Mouse (Mus musculus) v-Abl transformed pro-B cells (cell line): ENCODE measurements around the gene Blvra.
"Not testable (repeated sequence)": the region's sequence is repeated elsewhere in the genome, so short reads cannot be mapped to it uniquely, and the experiment has no call there.

Experiments
- in situ Hi-C, 2 experiments: fragments of 400-800 bp; cut with MboI; formaldehyde crosslinking; loops; one replicate each; pipeline ENCODE4 v1.15.1; 2025; ENCODE audit not compliant: unreplicated experiment in 2 of 2

Blvra gene

DNA sequence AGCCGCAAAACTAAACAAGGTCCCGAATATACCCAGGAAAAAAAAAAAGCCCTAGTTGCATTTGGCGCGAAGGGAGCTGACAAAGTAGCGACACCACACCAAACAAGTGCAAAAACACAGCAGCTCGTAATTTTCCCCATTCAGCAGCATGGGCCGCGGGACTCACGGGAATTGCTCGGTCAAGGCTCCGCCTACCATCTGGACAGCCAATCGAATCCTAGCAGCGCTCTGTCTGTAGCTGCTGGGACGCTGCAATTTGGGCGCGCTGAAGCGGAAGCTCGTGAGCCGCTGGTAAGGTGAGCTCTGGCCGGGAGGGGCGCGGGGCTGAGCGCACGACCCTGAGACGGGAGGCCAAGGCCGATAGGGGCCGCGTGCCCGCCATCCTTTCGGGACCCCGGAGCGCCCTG is at the start of gene Blvra:
Gene Blvra, plus strand, starts transcription at position 231 of the 407 bp plus-strand sequence.
- in situ Hi-C loops: no loop called here

DNA sequence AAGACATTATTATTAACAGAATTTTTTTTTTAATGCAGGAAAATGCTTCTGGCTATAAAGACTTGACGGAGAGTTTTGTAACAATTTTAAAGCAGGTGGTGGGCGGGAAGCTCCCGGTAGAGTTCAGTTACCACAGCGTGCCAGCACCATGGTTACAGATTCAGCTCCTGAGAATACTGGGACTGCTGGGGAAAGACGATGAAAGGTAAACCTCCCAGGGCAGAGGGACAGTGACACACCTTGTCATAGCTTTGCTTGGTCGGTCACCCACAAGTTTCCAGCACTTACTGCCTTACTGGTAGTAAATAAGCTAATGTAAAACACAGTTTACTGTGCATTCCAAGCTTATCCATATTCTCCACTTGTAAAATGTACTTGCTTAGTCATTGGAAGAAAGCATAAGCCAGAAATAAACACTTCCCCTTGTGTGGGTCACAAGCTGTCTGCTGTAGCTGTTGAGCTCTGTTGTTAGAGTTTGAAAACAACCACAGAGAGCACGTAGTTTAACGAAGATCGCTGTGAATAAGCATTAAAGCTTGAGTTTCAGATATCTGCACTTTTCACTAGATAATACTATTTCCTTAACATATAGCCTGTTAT is 35.4 kb upstream of the Blvra start:
- in situ Hi-C loops: no loop called here

DNA sequence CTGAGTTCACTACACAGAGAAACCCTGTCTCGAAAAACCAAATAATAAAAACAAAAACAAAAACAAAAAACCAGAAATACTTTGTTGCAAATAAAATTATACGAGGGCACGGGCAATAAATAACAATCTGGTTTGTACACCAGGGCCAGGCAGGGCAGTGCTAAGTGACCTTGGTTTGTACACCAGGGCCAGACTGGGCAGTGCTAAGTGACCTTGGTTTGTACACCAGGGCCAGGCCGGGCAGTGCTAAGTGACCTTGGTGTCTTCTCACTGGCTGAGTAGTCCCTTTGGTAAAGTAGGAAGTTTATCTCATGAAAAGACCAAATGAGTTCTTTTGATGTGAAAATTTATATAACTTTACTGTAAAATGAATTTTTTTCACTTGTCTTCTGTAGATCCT is 33.2 kb upstream of the Blvra start:
- in situ Hi-C loops: no loop called here

DNA sequence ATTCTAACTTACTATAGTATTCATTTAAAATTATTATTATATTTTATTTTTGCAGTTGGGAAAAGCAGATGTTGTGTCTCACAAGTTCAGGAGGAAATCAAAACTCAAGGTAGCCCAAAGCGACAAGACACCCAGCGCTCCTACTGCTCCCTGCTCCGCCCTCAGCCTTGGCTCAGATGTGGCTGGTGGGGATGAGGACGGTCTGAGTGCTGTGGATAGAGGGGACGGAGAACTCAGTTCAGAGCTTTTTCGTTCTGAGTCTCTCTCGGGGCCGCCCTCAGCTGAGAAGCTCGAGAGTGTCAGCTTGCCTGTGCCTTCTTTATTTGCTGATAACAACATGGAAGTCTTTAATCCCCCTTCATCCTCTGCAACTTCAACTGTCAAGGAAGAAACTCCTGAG is 9.0 kb upstream of the Blvra start:
- in situ Hi-C loops: no loop called here

DNA sequence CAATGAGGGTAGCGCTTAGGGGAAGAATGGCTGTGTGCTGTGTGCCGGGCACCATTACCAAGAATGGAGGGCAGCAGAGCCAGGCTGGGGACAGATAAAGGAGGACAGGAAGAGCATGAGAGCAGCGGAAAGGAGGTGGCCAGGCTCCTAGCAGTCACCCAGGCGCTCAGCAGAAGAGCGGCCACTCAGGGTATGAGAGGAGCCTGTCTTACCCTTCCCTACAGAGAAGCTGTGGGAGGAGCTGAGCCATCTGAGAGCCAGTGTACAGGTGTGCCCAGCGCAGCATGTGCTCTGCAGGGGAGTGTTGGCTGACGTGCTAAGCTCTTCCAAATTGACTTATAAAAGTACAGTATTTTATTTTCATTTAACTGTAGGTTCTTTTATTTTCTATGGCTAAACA is 1.7 kb upstream of the Blvra start:
- in situ Hi-C loops: no loop called here

DNA sequence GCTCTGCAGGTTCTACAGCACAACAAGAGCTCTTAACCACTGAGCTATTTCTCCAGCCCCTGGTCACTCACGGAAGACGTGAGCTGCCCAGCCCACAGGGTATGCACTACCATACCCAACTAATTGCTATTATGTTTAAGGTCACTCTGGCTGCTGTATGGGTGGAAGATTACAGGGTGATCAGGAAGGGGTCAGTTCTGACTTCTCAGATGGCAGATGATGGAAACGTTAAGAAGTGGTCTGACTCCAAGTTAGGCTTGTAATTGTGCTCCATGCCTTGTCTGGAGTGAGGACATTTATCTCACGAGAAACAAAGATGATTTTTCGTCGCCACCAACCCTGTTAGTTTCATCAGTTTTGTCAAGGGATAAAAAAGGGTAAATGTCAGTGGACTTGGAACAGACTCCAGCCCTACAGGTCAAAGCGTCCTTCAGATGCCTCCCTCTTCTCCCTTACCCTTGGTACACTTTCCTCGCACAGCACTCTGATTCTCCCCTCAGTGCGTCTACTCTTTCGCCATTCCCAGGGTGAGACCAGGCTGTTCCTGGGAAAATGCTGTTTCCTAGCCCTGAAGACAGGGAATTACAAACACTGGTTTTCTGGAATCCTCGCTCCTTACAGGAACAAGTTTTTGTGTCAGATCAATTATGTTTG is 557 bp upstream of the Blvra start:
- in situ Hi-C loops: no loop called here

DNA sequence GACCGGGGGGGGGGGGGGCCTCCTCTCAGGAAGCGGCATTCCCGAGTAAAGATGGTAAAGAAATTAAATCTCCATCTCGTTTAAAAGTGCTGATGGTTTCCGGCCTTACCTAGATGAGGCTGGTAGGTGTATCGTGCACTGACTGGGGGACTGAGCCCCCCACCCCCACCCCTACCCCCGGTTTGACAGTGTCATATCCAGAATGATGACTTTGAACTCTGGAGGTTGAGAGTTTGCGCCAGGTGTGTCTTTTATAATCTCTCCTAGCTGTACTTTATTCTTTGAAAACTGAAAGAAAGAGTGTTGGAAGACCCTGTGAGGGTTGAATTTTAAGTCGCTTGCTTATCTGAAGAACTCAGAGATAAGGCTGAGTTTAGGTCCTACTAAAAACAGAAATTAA is 414 bp downstream of the Blvra start:
- in situ Hi-C loops: no loop called here

DNA sequence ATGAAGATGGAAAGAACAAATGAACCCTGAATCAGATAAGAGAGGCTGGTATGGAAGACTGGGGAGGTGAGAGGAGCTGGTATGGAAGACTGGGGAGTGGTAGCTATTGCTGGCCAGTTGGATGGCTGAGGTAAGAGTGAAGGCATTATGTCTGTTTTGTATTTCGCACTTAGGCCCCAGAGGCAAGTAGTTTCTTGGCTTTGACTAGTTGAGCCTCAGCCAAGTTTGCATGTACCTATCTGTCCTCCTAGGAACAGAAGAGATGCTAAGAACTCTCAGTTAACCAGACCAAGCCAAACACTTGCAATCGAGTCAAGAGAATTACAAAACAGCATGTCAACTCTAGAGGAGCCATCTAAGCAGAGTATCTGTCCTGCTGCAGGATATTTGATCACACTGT is 3.7 kb downstream of the Blvra start:
- in situ Hi-C loops: no loop called here

DNA sequence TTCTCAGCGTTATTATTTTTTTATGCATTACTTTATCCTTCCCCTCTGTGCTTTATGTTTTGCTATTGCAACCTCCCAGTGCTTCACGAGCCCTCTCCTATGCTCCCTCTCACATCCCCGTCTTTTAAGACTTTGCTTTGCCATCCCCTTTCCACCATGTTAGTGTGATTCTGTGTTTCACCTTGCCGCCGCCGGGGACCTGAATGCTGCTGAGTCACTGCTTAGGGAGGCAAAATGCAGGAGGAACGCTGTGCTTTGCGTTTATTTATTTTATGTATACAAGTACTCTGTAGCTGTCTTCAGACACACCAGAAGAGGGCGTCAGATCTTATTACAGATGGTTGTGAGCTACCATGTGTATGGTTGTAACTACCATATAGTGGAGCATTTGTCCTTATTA is 7.1 kb downstream of the Blvra start:
- in situ Hi-C loops: no loop called here

DNA sequence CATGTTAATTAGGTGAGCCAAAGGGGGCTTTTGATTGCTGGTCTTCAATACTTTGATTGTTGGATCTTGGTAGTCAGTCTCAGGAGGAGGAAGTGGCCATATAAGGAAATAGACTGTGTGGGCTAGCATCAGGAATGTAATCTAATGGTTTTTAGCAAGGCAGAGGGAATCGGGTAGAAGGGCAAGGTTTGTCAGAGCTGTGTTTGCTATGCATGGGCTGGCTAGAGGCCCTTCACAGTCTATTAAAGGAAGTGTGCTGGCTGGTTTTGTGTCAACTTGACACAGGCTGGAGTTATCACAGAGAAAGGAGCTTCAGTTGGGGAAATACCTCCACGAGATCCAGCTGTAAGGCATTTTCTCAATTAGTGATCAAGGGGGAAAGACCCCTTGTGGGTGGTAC is 8.6 kb downstream of the Blvra start:
- in situ Hi-C loops: not testable (repeated sequence)

DNA sequence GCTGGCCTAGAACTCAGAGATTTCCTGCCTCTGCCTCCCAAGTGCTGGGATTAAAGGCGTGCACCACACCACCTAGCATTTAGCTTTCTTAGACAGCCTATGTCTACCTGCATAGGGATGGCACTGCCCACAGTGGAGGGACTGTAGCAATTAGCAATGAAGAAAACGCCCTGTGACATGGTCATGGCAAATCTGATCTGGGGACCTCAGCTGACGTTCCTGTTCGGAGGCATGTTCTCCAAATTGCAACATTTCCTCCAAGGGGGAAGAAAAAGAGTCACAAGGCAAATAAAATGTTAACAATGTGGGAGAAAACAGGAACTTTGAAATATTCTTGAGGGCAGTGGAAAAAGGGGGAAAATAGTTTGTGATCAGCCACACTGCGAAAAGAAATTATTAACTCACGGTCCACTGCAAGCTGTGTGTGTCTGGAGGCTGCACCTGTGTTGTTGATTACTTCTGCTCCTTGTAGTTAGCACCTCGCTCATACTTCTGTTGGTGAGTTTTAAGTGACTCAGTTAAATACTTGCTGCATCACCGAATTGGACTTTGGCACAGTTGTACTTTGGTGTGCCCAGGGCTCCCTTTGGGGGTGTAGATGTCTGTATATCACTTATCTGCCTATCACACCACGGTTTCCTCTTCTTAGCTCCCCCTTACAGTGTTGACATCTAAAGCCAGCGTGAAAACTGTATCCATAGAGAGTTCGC is 9.6 kb downstream of the Blvra start:
- in situ Hi-C loops: no loop called here

DNA sequence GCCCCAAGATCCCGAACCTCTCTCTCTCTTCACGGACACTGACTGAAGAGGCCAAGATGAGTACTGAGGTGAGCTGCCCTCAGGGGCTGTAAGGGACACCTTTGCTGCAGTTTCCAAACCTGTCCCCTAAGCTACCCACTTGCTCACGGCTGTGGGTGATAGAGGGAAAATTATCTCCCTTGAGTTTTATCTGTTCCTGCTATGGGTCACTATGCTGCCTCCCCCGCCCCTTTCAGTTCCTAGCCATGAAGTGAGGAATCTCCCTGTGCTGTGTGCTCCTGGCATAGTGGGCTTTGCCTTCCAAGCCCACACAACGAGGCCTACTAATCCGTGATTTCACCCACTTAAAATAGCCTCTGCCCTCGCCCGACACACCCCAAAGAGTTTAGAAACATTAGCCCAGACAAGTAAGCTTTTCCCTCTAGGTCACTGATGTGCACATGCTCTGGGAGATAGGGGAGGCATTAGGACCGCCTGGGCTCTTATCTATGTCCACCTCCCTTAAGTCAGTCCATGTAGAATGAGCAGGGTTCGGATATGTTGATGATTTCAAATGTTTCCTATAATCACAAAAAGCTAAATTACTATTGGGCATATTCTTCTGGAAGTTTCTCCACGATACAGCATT is 10.2 kb downstream of the Blvra start:
- in situ Hi-C loops: no loop called here

DNA sequence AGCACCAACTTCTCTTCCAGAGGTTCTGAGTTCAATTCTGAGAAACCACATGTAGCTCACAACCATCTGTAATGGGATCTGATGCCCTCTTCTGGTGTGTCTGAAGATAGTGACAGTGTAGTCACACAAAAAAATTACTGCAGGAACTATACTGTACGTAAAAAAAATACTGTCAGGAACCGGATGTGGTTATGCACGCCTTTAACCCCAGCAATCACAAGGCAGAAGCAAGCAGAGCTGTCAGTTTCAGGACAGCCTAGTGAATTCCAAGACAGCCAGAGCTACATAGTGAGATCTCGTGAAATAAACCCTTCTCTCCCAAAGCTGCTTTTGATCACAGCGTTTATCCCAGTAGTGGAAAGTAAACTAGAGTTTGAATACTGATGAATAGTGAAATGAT is 15.8 kb downstream of the Blvra start:
- in situ Hi-C loops: no loop called here

DNA sequence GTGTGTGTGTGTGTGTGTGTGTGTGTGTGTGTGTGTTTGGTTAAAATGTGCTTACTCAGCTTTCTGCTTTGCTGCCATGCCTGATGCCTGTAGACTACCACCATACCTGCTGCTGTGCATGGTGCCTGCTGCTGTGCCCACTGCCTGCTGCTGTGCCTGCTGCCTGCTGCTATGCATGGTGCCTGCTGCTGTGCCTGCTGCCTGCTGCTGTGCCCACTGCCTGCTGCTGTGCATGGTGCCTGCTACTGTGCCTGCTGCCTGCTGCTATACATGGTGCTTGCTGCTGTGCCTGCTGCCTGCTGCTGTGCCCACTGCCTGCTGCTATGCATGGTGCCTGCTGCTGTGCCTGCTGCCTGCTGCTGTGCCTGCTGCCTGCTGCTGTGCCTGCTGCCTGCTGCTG is 19.7 kb downstream of the Blvra start:
- in situ Hi-C loops: not testable (repeated sequence)

DNA sequence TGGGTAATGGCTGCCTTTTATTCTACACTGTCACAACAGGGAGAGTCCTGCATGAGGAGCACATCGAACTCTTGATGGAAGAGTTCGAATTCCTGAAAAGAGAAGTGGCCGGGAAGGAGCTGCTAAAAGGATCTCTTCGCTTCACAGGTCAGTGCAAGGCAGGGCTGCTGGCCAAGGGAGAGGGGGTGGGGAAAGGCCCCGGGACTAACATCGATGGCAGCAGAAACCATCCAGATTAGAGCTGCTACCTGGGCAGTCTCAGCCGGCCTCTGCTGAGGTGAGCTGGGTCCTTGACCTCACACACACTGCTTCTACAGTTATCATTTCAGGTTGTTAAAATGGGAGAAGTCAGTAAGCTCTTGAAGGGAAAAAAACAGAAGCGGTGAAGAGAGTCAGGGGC is 21.5 kb downstream of the Blvra start:
- in situ Hi-C loops: no loop called here

DNA sequence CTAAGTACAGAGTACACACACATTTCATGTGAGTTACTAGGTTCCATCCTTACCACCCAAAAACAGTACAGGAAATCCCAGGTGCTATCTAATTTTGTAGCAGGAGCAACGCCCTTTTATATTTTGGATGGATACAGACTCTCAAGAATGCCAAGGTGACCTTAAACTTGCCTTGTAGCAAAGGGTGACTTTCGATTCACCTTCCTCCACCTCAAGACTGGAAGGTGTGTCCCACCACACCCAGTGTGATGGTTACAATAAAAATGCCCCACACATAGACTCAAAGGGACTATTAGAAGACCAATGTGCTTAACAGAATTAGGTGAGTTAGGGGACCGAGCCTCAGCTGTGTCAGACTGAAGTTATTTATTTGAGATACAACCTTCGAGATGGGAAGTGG is 38.5 kb downstream of the Blvra start:
- in situ Hi-C loops: no loop called here

DNA sequence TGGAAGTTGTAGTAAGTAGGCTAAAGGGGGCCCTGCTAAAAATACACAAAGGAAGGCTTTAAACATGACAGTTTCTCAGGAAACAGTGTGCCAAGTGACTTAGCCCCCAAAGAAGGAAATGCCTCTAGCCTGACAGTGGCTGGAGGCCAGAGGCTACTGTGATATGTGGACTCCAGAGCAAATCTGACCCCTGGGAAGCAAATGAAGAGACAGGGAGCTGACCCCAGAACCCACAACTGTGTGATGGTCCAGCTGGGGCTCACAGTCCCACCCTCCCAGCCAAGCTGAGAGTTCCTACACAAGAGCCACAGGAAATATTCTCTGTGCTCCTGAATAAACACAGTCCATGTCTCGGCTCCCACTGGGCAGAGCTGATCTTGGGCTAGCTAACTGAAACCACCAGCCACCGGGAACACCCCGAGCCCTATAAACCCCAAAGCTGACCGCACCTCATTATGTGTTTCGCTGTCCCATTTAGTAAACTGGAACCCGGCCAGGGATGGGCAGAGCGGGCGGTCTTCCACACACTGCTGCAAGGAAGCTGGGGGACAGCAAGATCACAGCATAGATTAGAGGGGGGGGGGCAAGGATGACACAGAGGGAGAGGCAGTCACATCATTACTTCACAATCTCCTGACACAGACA is 51.2 kb downstream of the Blvra start:
- in situ Hi-C loops: no loop called here

DNA sequence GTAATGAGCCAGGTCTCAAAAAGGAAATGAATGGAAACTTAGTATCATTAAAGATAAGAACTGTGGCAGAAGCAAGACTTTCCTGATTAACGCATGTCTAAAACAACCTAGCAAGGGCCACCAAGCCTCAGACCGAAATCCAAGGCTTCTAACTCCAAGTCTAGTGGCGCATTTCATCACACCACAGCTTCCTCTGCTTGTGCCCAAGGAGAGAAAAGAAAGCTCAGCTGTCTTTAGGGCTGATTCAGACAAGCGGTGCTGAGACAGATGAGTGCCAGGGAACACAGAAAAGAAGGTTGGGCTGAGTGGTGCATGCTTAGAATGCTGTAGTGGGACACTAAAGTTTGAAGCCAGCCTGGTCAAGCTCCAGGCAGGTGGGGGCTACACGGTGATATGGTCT is 58.5 kb downstream of the Blvra start:
- in situ Hi-C loops: no loop called here

DNA sequence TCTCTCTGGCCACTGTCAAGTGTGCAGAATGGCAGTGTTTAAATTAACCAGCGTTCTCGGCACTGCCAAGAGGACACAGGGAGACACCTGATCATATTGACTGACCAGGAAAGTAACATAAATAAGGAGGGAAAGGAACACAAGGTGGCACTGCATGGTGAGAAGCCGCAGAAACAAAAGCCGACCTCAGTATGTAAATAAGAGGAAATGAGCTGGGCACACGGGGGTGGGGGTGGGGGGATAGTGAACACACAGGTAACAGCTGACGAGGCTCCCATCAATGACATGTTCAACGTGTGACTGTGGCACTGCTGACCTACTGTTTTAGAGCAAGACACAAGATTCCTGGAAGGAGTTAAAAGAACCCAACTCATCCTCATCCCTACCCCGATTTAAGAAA is 60.9 kb downstream of the Blvra start:
- in situ Hi-C loops: no loop called here

DNA sequence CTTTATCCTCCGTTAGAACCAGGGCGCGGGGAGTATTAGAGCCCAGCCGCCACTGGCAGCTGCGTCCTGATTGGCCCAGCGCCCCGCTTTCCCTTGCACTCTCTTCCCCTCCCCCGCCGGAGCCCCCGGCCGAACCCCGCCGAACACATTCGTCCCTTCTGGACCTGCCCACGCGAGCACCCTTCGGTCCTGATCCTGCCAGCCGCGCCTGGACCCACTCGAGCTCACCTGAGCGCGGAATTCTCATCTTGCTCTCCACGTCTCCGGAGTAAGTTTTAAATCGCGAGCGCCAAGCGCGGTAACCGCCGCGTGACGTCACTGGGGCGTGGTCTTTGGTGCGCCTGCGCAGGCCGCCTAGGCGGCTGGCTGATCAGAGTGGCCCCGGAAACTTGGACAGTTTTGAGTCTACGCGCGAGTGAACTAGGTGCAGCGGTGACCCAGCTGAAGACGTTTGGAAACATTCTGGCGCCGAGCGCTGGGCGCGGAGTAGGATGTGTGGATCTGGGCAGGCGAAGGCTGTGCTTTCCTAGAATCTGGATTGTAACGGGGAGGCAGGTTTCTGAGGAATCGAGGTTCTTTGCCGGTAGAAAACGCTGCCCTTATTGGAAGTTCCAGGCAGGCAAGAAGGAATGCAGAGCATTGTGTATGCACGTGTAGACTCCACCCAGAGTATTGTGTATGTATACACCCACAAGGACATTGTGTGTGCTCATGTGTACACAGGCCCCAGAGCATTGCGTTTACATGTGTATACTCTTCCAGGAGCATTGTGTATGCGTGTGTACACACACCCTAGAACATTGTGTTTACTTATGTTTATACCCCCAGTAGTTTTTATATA is 63.4 kb downstream of the Blvra start, which contains the start of gene Ncaph:
Gene Ncaph, minus strand, starts transcription at position 334 of the 841 bp plus-strand sequence.
- in situ Hi-C loops: no loop called here
